Mouse (Mus musculus): Measurements from ENCODE around the gene Chpf.

GRCm38 (mm10) chr1:75476441-75476840 is 2.7 kb downstream of the Chpf start:
- no peak for TF ChIP-seq GATA1 (IDR thresholded peaks at IDR 0.05; ENCODE audit: borderline replicate concordance, low read length)
- TF ChIP-seq FLI1 (IDR thresholded peaks at IDR 0.05; ENCODE audit: low read length) = no peak
